Mouse (Mus musculus) brain, embryonic 14.5 days (tissue): ENCODE results near the gene Hoxb3.

Experiments used
- CTCF ChIP-seq: fragments of 200-500 bp; IDR thresholded peaks from 2 replicates; pipeline ENCODE4 v1.5.1; 2012; ENCODE audit warnings: inconsistent platforms, mild to moderate bottlenecking, moderate library complexity, borderline replicate concordance; ENCODE audit not compliant: insufficient read depth, insufficient read length; ENCODE audit errors: extremely low read depth
- POLR2A ChIP-seq: fragments of 200-500 bp; IDR thresholded peaks from 2 replicates; pipeline ENCODE4 v1.6.1; 2012; ENCODE audit warnings: mild to moderate bottlenecking, inconsistent platforms, borderline replicate concordance; ENCODE audit not compliant: poor library complexity, insufficient read depth, insufficient read length, severe bottlenecking; ENCODE audit errors: extremely low read depth

GRCm38 (mm10) chr11:96285771-96286738, 37.1 kb upstream of the Hoxb3 start, which contains the start of gene Hoxb7:
- TF ChIP-seq CTCF (no peak), POLR2A (no peak)
